Mouse (Mus musculus) splenic B cell, adult 2 months (primary cell): Measurements from ENCODE around the gene Hoxa2.

Experiments used
- DNase-seq: peaks from one replicate; pipeline ENCODE4 v3.0.0-alpha.2; 2011; ENCODE audit warnings: low read depth, low spot score
- H3K27me3 ChIP-seq: 2 replicates; pipeline ENCODE4 v1.6.1; 2012; ENCODE audit warnings: mild to moderate bottlenecking, low read length, moderate library complexity, mixed read lengths; ENCODE audit not compliant: control insufficient read depth, poor library complexity, insufficient read depth, severe bottlenecking
- H3K36me3 ChIP-seq: 2 replicates; pipeline ENCODE4 v1.6.1; 2012; ENCODE audit warnings: mild to moderate bottlenecking, low read length, moderate library complexity, mixed read lengths; ENCODE audit not compliant: control insufficient read depth, poor library complexity, insufficient read depth, severe bottlenecking

The Hoxa2 gene

DNA sequence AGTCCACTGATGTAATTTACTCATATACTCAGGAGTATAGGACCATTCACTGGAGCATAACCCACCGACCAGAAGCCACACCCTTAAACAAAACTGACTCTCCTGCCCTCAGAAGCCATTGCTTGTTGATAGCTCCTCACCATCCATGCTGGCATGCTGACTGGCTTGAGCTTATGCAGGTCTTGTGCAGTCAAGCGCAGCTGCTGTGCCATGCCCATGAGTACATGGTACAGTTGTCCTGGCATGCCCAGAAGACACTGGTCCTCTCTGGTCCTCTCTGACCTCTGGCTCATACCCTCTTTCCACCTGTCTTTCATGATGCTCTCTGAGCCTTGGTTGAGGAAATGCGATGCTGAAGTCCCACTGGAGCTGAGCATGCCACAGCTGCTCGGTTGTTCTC, 41.0 kb downstream of the Hoxa2 start:
- no peaks in the 10 kb centered on the region for H3K36me3 ChIP-seq
- DNase-seq, result no peak
- no peaks in the 10 kb centered on the region for H3K27me3 ChIP-seq

DNA sequence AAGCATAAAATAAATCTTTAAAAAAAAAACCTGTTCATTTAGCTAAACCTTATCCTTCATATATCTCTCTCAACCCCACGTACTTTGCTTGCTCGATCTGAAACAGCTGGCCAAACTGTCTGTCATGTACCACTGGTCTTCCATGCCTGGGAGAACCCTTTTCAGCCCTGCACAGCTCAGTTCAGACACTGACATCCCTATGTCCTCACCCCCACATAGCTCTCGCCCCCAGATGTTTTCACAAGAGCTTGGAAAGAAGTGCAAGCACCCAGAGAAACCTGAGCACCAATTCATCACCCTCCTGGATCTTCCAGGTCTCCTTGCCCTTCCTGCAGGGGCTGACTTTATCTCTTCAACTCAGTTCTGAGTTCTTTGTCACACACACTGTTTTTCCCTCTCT, 43.5 kb downstream of the Hoxa2 start:
- Histone ChIP-seq H3K36me3 (no peaks in the 10 kb centered on the region), H3K27me3 (no peaks in the 10 kb centered on the region)
- DNase-seq, result no peak

DNA sequence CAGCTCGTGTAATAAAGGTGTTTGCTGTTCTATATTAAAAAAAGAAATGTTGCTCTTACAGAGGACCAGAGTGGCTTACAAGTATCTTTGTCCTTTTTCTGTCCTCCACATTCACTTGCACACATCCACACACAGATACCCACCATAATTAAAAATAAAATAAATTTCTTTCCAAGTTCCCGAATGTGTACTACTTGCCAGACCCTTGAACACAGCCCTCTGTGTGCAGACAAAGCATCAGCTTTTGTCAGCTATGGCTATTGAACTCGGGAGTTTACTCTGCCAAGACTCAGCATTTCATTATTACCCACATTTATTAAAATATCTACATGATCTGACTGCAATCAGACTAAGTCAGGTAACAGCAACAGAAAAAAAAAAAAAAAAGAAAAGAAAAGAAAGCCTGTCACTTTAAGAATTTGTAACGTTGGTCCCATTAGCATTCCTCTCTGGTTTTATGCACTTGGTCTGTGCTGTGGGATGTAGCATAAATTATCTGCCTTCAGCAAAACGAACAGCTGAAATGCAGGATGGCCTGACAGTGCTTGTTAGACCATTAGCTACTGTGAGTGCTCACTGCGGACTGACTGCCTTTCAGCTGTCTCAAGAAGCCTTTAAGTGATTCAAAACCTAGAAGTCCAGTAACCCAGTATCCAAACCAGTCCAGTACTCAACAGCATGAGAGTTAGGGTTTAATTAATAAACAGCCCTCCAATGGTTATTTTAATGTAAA, 45.6 kb downstream of the Hoxa2 start:
- no peak for DNase-seq
- H3K27me3 ChIP-seq, result no peaks in the 10 kb centered on the region

DNA sequence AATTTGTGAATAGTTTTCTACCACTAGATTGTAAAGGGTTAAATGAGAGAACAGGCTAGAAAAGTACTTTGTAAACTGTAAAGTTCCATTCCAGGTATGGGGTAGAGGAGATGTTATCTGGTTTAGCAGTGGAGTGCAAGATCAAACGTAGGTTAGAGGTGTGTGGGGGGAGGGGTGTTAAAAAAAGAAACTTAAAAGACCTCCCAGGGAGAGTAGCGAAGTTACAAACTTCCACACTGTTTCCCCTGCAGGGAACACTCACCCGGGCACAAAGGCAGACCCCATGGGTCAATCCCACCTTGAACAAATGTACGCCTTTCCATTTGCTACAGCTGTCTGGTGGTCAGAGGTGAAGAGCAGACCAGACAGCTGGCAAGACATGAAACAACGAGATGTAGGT, 48.7 kb downstream of the Hoxa2 start:
- no peak for DNase-seq
- no peaks in the 10 kb centered on the region for H3K36me3 ChIP-seq
- no peaks in the 10 kb centered on the region for H3K27me3 ChIP-seq

More for the DNA sequence above, 45.6 kb downstream of the Hoxa2 start:
- H3K36me3 ChIP-seq, result no peaks in the 10 kb centered on the region
